Mouse (Mus musculus): Measurements from ENCODE around the gene Haao.

The Haao gene

GRCm38 (mm10) chr17:83786418-83786817 lies 61.3 kb downstream of the Haao start:
- no peak for DNase-seq (ENCODE audit: low read depth, low spot score)

DNA sequence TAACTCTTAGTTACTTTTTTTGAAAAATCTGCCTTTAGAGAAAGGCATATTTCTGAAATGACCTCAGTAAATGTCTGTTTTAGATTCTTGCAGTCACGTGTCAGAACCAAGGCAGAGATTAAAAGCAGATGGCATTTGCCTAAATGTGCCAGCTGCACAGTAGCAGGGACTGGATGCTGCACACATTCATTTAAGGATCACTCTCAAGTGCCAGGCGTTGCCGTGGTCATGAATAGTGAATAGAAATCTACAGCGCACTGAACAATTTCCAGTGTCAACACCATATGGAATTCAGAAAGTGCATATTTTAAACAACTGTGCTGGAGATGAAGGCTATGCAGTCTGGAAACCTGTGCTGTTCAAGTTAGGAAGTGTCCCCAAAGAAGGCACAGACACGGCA lies 65.0 kb downstream of the Haao start:
- no peak for DNase-seq (ENCODE audit: low read depth, low spot score)

All from retina, adult 2 months (tissue).